Mouse (Mus musculus) layer of hippocampus, postnatal 10 days (tissue): Measurements from ENCODE around the gene Rasgrp3. TPM values are rescaled to one million over a fixed set of nuclear protein-coding genes. Genes with fewer than 3 reads are reported as not detected.

Experiments used
- DNase-seq, 2 experiments: peaks; one replicate each; pipeline ENCODE4 v3.0.0; 2021; ENCODE audit warnings: low spot score in 2 of 2
- total RNA-seq, 2 experiments: library from RNA; stranded (reverse); gene quantifications; 2 replicates each; pipeline ENCODE4 v1.2.3; 2021

Rasgrp3 gene
- total RNA-seq, 2 experiments from 2014 or later = 11.7 to 13.2 TPM

DNA sequence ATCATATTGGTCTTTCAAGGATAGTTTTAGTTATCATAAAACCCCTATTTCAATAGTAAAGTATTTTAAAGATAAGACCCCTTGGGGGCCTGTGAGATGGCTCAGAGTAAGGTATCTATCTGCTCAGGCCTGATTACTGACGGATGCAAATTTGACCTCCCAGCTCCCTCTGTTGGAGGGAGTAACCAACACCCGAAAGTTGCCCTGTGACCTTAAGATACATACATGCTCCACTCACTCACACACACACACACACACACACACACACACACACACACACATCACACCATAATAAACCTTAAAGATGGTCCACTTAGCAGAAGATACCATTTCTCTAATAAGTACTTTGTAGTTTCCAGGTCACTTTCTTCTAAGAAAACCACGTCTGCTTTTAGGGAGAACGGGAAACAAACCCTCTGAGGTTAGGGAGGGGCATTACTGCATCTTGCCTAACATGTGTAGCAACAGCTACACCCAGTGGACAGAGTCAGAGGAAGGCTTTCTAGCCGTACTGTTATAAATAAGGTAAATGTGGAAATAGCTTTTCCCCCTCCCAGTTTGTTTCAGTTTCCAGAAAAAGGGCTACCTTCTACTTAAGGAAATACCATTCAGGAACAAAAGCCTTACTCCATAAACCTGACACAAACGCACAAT lies 100.8 kb downstream of the Rasgrp3 start:
- DNase-seq = peak; percentile 41 to 54

DNA sequence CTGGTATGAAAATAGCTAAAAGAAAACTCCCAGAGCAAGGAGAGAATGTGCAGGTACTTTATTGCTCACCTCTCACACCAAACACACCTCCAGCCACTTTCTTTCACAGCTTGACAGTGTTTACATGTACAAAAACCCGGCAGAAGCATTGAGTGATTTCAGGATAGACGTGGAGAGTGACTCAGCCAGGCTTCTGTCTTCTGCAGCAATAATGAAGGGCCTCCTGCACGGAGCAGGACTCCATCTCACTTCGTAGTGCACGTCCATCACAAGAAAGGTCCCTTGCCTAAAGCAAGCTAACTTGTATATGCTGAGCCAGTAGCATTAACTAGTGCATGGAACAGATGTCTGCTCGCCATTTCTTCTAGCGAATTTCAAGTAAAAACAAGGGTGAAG lies 101.4 kb downstream of the Rasgrp3 start:
- no peak for DNase-seq

DNA sequence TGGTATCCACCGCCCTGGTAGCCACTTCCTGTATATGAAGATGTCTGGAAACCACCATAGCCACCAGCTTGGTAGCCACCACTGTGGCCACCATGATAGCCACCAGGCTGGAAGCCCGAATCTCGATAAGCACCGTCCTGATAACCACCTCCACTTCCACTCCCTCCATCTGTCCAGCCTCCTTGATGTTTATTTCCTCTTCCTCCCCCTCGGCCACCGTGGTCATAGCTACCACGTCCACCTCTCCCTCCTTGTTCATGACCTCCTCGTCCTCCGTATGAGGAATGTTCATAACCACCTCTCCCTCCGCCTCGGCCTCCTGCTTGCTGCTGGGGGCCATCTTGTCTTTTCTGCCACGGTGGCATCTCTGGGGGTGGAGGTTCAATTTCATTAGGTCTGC lies 102.7 kb downstream of the Rasgrp3 start:
- no peak for DNase-seq

DNA sequence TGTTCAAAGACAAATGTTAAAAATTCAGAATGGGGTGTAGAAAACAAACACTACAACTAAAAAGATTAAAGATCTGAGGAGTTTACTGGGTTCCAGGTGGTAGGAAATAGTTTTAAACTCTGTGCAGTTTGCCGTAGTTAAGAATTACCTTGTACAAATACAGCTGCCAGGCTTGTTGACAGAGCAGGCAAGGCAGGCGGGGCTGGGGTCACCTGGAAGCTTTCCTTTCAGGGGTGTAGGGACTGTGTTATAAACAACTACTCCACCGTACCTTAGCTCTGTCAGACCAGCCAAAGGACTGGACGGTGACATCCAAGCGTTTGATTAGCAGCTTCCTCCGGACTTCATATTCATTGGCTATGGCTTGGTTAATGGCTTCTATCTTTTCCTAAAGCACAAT lies 103.4 kb downstream of the Rasgrp3 start:
- no peak for DNase-seq

DNA sequence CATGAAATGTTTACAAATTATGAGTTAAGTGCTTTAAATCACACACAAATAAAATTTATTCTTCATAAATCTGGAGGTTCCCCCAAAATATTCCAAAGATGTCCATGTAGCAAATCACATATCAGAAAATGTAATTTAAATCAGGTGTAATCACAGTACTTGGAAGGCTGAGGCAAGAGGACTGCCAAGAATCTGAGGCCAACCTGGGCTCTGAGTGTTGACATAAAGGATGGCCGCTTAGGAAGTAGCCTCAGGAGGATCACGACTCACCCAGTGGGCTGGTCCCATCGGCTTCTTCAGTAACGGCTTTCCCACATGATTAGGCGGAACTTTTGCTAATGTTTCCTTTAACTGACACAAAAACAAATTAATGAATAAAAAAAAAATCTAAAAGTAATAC lies 104.1 kb downstream of the Rasgrp3 start:
- no peak for DNase-seq

DNA sequence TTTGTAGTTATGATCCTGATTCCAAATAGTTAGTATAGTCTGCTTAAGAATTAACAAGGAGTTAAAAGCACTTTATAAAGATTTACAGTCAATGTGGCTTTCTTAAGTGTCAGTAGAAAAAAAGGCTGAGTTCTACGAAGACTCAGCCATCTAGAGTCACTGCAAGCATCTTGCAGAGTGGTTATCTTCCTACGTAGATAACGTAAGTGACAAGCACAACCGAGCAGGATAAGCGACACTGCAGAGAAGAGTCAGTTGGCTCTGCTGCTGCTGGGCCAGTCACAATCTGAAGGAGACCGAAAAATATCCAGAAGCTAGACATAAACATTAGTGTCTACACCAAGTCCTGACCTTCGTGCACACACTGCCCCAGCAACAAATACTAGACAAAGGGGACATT lies 107.7 kb downstream of the Rasgrp3 start:
- no peak for DNase-seq

DNA sequence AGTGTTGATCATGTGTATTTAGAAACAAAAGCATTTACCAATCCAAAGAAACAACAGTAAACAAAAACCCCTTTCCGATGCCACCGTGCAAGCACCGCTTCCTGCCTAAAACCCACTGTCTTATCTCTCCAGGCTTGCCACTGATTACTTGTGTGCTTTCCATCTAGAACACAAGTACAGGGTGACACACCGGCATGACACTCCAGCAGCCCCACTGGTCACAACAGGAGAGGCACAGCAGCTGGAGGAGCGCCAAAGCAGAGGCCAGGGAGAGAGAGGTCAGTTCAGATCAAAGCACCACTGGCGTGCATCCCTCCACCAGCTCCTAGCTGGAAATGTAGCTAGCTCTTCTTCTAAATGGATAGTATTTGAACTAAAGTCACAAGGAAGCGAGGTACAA lies 108.6 kb downstream of the Rasgrp3 start:
- DNase-seq = no peak

DNA sequence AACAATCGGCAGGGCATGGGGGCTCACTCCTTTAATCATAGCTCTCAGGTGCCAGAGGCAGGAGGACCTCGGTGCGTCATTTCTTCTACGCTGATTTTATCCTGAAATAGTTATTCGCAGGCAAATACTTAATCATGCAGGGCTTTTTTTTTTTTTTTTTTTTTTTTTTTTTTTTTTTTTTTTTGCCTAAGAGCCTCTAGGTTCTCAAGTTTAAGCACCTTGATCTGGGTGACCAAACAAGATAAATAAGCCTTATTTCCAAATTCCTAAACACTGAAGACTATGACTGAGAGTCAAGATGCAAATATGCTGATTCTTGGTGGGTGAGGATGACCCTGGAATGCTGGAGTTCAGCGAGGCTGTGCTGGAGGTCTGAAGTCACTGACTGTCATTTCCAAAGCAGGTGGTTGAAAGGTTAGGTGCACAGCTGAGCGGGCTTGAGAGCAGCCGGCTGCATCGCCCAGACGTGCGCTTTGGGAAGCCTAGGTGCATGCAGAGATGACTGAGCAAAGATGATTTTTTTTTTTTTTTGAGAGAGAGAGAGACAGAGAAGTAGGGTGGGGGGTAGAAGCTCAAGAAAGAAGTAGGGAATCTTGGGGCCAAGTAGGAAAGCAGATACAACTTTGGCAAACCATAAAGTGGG lies 115.2 kb downstream of the Rasgrp3 start:
- DNase-seq = peak in 1 of 2 experiments; percentile 28

DNA sequence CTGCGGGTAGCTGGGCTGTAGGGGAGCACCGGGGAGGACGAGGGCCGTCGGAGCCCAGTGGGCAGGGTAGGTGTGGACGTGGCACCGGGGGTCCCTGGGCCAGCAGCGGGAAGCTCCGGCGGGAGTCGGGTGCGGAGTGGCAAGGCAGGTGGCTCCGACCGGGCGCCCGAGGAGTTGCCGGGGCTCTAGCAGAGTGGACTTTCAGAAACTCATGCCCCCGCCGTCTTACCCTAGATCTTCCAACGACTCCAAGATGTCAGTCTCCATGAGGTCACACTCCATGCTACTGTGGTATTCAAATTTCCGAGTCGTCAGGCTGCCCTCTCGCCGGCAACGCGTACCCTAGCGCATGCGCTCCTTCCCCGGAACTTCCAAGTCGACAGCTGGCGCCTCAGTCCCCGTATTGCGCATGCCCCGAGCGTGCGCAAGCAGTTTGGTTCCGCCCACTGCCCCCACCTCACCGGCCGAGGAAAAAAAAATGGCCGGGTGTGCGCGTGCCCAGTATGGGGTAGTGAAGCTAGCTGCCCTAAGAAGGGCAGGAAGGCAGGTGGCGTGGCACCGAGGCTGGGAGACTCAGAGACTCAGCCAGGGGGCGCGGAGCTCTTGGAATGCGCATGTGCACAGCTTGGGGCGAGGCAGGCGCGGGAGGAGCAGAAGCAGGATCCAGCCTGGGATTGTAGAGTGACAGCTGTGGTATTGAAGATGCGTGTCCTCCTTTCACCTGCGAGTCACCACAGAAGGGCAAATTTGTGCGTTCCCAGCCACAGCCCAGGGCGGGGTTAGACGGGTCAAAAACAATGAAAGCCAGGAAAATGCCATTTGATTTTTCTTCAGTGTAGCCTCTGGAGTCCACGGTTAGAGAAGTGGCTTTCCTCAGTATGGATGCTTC lies 116.1 kb downstream of the Rasgrp3 start, which contains the start of gene Fam98a:
Gene Fam98a, minus strand, starts transcription at position 435 of the 889 bp plus-strand sequence.
- peak; percentile 97 to 98 for DNase-seq

DNA sequence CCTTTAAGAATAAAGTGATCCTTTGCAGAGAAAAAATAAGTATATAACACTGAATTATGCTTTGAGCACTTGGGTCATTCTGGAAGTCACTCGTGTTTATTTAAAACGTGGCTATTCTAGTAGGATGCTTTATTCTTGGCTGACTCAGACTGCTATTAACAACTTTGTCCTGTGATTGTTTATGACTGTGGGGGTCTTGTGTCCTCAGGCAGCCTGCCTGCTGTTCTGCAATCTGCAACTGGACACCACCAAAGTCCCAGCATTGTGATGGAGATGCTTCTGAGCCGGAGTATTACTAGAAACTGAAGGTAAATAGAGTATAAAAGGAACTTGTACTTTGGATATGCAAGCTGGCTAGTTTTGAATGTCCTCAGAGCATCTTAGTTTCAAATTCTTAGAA lies 121.3 kb downstream of the Rasgrp3 start:
- DNase-seq = no peak

DNA sequence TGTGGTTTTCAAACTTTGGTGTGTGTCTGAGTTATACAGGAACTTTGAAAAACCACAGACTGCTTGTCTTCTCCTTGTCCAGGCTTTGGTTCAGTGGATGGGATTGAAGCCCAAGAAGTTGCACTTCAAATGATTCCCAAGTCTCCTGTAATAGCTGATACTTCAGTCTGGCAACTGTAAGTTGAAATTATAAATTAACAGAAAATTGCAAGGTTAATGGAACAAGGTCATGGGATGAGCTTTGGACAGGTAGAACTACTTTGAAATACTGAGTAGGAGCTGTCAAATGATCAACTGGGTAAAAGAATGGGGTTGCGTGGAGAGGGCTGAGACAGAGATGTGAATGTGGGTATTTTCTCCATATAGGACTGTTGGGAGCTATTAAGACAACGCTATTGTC lies 122.3 kb downstream of the Rasgrp3 start:
- DNase-seq = no peak

DNA sequence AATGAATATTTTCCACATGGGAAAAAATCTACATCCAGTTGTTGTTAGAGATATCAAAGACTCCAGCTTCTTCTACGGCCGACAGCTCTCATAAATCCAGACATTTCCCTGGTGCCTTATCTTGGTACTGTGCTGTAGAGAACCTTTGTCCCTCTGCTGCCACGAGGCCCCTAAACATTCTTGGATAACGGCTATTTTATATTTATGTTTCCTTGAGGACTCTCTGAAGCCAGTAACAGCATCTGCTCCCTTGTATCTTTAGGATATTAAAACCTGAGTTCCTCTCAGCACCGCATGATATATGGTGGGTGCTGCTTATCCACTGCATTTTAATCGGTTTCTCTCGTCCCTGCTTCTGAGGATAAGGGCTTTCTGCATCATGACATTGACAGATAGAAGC lies 139.9 kb downstream of the Rasgrp3 start:
- DNase-seq = no peak

Other genes with a start within 250 kb of the Rasgrp3 start
- 10 to 100 TPM; 59.9 to 68.3 TPM for gene Fam98a, start 116.0 kb downstream of the Rasgrp3 start, total RNA-seq